Mouse (Mus musculus) thymus, postnatal 0 days (tissue): ENCODE data around the gene Bspry. TPM values are rescaled to one million over a fixed set of nuclear protein-coding genes. Genes with fewer than 3 reads are reported as not detected.

ENCODE experiments used
- polyA plus RNA-seq: library from polyadenylated mRNA; unstranded; fragments of >200 nt; fragmentation: Nextera tagmentation; extraction: Ambion mirVana; gene quantifications from 2 replicates; pipeline ENCODE4 v1.2.1, GENCODE M21; 2015

The Bspry gene
- polyA plus RNA-seq, 1 experiment from 2014 or later: 10.6 TPM

Other genes starting within 250 kb of the Bspry start
- 0.59 and 0.68 TPM in 2 replicates for gene Zfp37, start 249.0 kb upstream of the Bspry start, polyA plus RNA-seq
- 9.5 and 10.7 TPM in 2 replicates for gene Slc31a2, start 217.5 kb upstream of the Bspry start, polyA plus RNA-seq
- gene Fkbp15, start 119.5 kb upstream of the Bspry start, polyA plus RNA-seq: 24.0 and 30.5 TPM in 2 replicates
- gene Slc31a1, start 119.3 kb upstream of the Bspry start, polyA plus RNA-seq: 20.1 and 20.2 TPM in 2 replicates
- gene Cdc26, start 71.4 kb upstream of the Bspry start, polyA plus RNA-seq: 169 and 172 TPM in 2 replicates
- gene Prpf4, start 71.3 kb upstream of the Bspry start, polyA plus RNA-seq: 20.9 and 22.7 TPM in 2 replicates
- 1.7 and 2.0 TPM in 2 replicates for gene Rnf183, start 44.8 kb upstream of the Bspry start, polyA plus RNA-seq
- 3.8 and 4.0 TPM in 2 replicates for gene Wdr31, start 9.2 kb upstream of the Bspry start, polyA plus RNA-seq
- 7.0 and 7.5 TPM in 2 replicates for gene Hdhd3, start 23.4 kb downstream of the Bspry start, polyA plus RNA-seq
- gene Alad, start 39.9 kb downstream of the Bspry start, polyA plus RNA-seq: 52.8 and 54.4 TPM in 2 replicates
- gene Pole3, start 45.0 kb downstream of the Bspry start, polyA plus RNA-seq: 55.2 and 62.3 TPM in 2 replicates
- 0.32 and 0.49 TPM in 2 replicates for gene 4933430I17Rik, start 45.3 kb downstream of the Bspry start, polyA plus RNA-seq
- gene Rgs3, start 79.8 kb downstream of the Bspry start, polyA plus RNA-seq: 14.7 and 18.0 TPM in 2 replicates